Mouse (Mus musculus): Measurements from ENCODE around the gene Efcab12.
A peak's percentile ranks its signal among the peaks of the same experiment; 100 is the strongest.

- TF ChIP-seq CTCF (conservative IDR thresholded peaks at IDR 0.05; ENCODE audit: low read length) (peak; percentile 67), POU5F1 (IDR thresholded peaks at IDR 0.05; ENCODE audit: borderline replicate concordance, low read length) (no peak), NANOG (IDR thresholded peaks at IDR 0.05; ENCODE audit: borderline replicate concordance, low read length) (no peak)
Observed at GRCm38 (mm10) chr6:115854432-115854831, 16.2 kb upstream of the Efcab12 start.

All from E14TG2a.4 (cell line).